Mouse (Mus musculus) cerebellum, adult 8-10 months (tissue): ENCODE measurements at regions not wholly inside any gene's neighbourhood (a gene's known extent, or its start where the extent isn't known, plus 50 kb on each side); places are given as distances from the start of the nearest gene placed in this dataset.

Experiments used
- DNase-seq: peaks from one replicate; pipeline ENCODE4 v3.0.0; 2022

- DNase-seq, result no peak
Observed at GRCm38 (mm10) chr12:52402711-52403110, 101.1 kb upstream of the Arhgap5 start.

GRCm38 (mm10) chr12:52406386-52406785 is 97.4 kb upstream of the Arhgap5 start:
- no peak for DNase-seq

- no peak for DNase-seq
Observed at GRCm38 (mm10) chr12:52408307-52408895, 95.4 kb upstream of the Arhgap5 start.

- no peak for DNase-seq
Observed at GRCm38 (mm10) chr12:52409221-52409620, 94.6 kb upstream of the Arhgap5 start.

GRCm38 (mm10) chr12:52412172-52412571 is 91.6 kb upstream of the Arhgap5 start:
- no peak for DNase-seq

- DNase-seq, result no peak
Observed at GRCm38 (mm10) chr12:52413046-52413473, 90.7 kb upstream of the Arhgap5 start.

GRCm38 (mm10) chr12:52422729-52423128 is 81.0 kb upstream of the Arhgap5 start:
- DNase-seq, result no peak

- DNase-seq, result no peak
Observed at GRCm38 (mm10) chr12:52424336-52425034, 79.3 kb upstream of the Arhgap5 start.

GRCm38 (mm10) chr12:52429935-52430334 is 73.8 kb upstream of the Arhgap5 start:
- no peak for DNase-seq

- no peak for DNase-seq
Observed at GRCm38 (mm10) chr12:52431933-52432332, 71.8 kb upstream of the Arhgap5 start.

- DNase-seq, result no peak
Observed at GRCm38 (mm10) chr12:52434021-52434420, 69.8 kb upstream of the Arhgap5 start.

- DNase-seq, result no peak
Observed at GRCm38 (mm10) chr12:52435321-52435720, 68.5 kb upstream of the Arhgap5 start.

GRCm38 (mm10) chr12:52435795-52436211 is 68.0 kb upstream of the Arhgap5 start:
- no peak for DNase-seq

- no peak for DNase-seq
Observed at GRCm38 (mm10) chr12:52436941-52437340, 66.8 kb upstream of the Arhgap5 start.

- DNase-seq, result no peak
Observed at GRCm38 (mm10) chr12:52439241-52439640, 64.5 kb upstream of the Arhgap5 start.

GRCm38 (mm10) chr12:52440868-52441365 is 62.9 kb upstream of the Arhgap5 start:
- DNase-seq, result no peak

- no peak for DNase-seq
Observed at GRCm38 (mm10) chr12:52442337-52442736, 61.4 kb upstream of the Arhgap5 start.

- DNase-seq, result no peak
Observed at GRCm38 (mm10) chr12:52445731-52446130, 58.0 kb upstream of the Arhgap5 start.

- no peak for DNase-seq
Observed at GRCm38 (mm10) chr12:52446501-52446900, 57.3 kb upstream of the Arhgap5 start.

GRCm38 (mm10) chr12:52447482-52447881 is 56.3 kb upstream of the Arhgap5 start:
- no peak for DNase-seq

GRCm38 (mm10) chr12:52448218-52448617 is 55.6 kb upstream of the Arhgap5 start:
- DNase-seq, result no peak

GRCm38 (mm10) chr12:52453890-52454289 is 49.9 kb upstream of the Arhgap5 start:
- no peak for DNase-seq
